8 mouse cellular contexts compared by ENCODE assay signal in genomic region chr13:31618416-31618815, GRCm38 (mm10). TPM values are rescaled to one million over a fixed set of nuclear protein-coding genes. Genes with fewer than 3 reads are reported as not detected.
DNase-seq lines count a peak whose midpoint lies in the region; ATAC-seq and TF ChIP-seq lines count a peak whose summit lies in the region.

No protein-coding gene starts in this region.

- peak; percentile 81 for ATAC-seq in forebrain, postnatal 0 days
- peak; percentile 80 for ATAC-seq in hindbrain, postnatal 0 days
- peak; percentile 64; the same call in 1 of the 2 replicates for ATAC-seq in stomach, embryonic 15.5 days (ENCODE audit: insufficient read depth, low FRiP score, low read depth)

- no peak overlapping the region for H3K9ac ChIP-seq in forebrain, postnatal 0 days
- H3K9ac ChIP-seq in hindbrain, postnatal 0 days (replicated peaks; ENCODE audit: low read length) = no peak overlapping the region
- peak overlapping the region; percentile 12; the same call in 1 of the 2 replicates for H3K9ac ChIP-seq in stomach, embryonic 15.5 days

- TF ChIP-seq CTCF in brain, embryonic 14.5 days (IDR thresholded peaks at IDR 0.05; ENCODE audit: borderline replicate concordance, extremely low read depth, insufficient read depth, insufficient read length) = peak; percentile 89
- peak; percentile 92 for TF ChIP-seq CTCF in forebrain, postnatal 0 days (IDR thresholded peaks at IDR 0.05; ENCODE audit: low read depth)
- TF ChIP-seq CTCF in hindbrain, postnatal 0 days (IDR thresholded peaks at IDR 0.05; ENCODE audit: low read depth) = peak; percentile 93

- H3K4me3 ChIP-seq in forebrain, postnatal 0 days (ENCODE audit: low read depth, low read length) = peak overlapping the region; percentile 25
- peak overlapping the region; percentile 35 for H3K4me3 ChIP-seq in hindbrain, postnatal 0 days (ENCODE audit: low read length)
- peak overlapping the region; percentile 18 for H3K4me3 ChIP-seq in limb, embryonic 10.5 days
- peak overlapping the region; percentile 45 for H3K4me3 ChIP-seq in stomach, embryonic 15.5 days (replicated peaks)

- H3K4me2 ChIP-seq in forebrain, postnatal 0 days (ENCODE audit: low read depth) = peak overlapping the region; percentile 54
- H3K4me2 ChIP-seq in hindbrain, postnatal 0 days (ENCODE audit: low read depth, low read length) = peak overlapping the region; percentile 58
- peak overlapping the region; percentile 84 for H3K4me2 ChIP-seq in stomach, embryonic 15.5 days

- under 1% methylated on average over 14 of the region's 14 CpGs for WGBS in forebrain, postnatal 0 days
- 0% methylated on average over 14 of the region's 14 CpGs for WGBS in hindbrain, postnatal 0 days
- WGBS in limb, embryonic 10.5 days = 0% methylated on average over 14 of the region's 14 CpGs
- 1% methylated on average over 14 of the region's 14 CpGs for WGBS in stomach, embryonic 15.5 days

- DNase-seq in cerebellum, adult 11 months = peak; percentile 16
- DNase-seq in cerebellum, adult 11-12 months = no peak
- peak; percentile 82 for DNase-seq in brain, embryonic 14.5 days (ENCODE audit: low read depth)
- peak; percentile 86 for DNase-seq in forebrain, postnatal 0 days
- peak; percentile 82 for DNase-seq in hindbrain, postnatal 0 days (ENCODE audit: low spot score)
- DNase-seq in limb, embryonic 10.5 days (ENCODE audit: low spot score) = peak; percentile 86
- peak; percentile 78 for DNase-seq in mesoderm, embryonic 11.5 days (ENCODE audit: low read depth, low spot score)

- H3K27ac ChIP-seq in forebrain, postnatal 0 days (ENCODE audit: low read depth, low read length) = no peak overlapping the region
- no peak overlapping the region for H3K27ac ChIP-seq in hindbrain, postnatal 0 days
- H3K27ac ChIP-seq in limb, embryonic 10.5 days = no peak overlapping the region
- peak overlapping the region; percentile 61; the same call in 1 of the 2 replicates for H3K27ac ChIP-seq in stomach, embryonic 15.5 days

- no peaks in the 10 kb centered on the region for H3K4me1 ChIP-seq in forebrain, postnatal 0 days (ENCODE audit: insufficient read depth)
- no peaks in the 10 kb centered on the region for H3K4me1 ChIP-seq in hindbrain, postnatal 0 days (ENCODE audit: insufficient read depth, low read length)
- peaks cover 23% of the 10 kb centered on the region for H3K4me1 ChIP-seq in limb, embryonic 10.5 days
- peaks cover 22% of the 10 kb centered on the region for H3K4me1 ChIP-seq in stomach, embryonic 15.5 days

- H3K9me3 ChIP-seq in forebrain, postnatal 0 days (ENCODE audit: low read length) = no peaks in the 10 kb centered on the region
- H3K9me3 ChIP-seq in hindbrain, postnatal 0 days (ENCODE audit: low read length) = no peaks in the 10 kb centered on the region
- no peaks in the 10 kb centered on the region for H3K9me3 ChIP-seq in limb, embryonic 10.5 days (replicated peaks)
- no peaks in the 10 kb centered on the region for H3K9me3 ChIP-seq in stomach, embryonic 15.5 days

- TF ChIP-seq POLR2A in brain, embryonic 14.5 days (IDR thresholded peaks at IDR 0.05; ENCODE audit: borderline replicate concordance, extremely low read depth, insufficient read depth, insufficient read length, poor library complexity, severe bottlenecking) = no peak

- peaks cover 95% of the 10 kb centered on the region for H3K27me3 ChIP-seq in forebrain, postnatal 0 days (ENCODE audit: insufficient read depth, low read length)
- H3K27me3 ChIP-seq in hindbrain, postnatal 0 days (ENCODE audit: insufficient read depth, low read length) = peaks cover 98% of the 10 kb centered on the region
- H3K27me3 ChIP-seq in limb, embryonic 10.5 days (ENCODE audit: low read depth, poor library complexity, severe bottlenecking) = peaks cover 100% of the 10 kb centered on the region
- peaks cover 78% of the 10 kb centered on the region for H3K27me3 ChIP-seq in stomach, embryonic 15.5 days (replicated peaks)

- no peaks in the 10 kb centered on the region for H3K36me3 ChIP-seq in forebrain, postnatal 0 days (ENCODE audit: insufficient read depth)
- H3K36me3 ChIP-seq in hindbrain, postnatal 0 days (ENCODE audit: insufficient read depth, low read length) = no peaks in the 10 kb centered on the region
- no peaks in the 10 kb centered on the region for H3K36me3 ChIP-seq in limb, embryonic 10.5 days
- H3K36me3 ChIP-seq in stomach, embryonic 15.5 days = no peaks in the 10 kb centered on the region

RNA-seq across cellular contexts. Expression of gene Foxf2, which starts 7.2 kb away (rescaled TPM):
- 10.9 and 12.5 TPM in 2 replicates for polyA plus RNA-seq in brain, embryonic 14.5 days (2012; rRNA removed)
- 4.6 and 7.8 TPM in 2 replicates for total RNA-seq in forebrain, postnatal 0 days (2014; rRNA removed)
- polyA plus RNA-seq in forebrain, postnatal 0 days (2015; fragmentation: Nextera tagmentation; extraction: Ambion mirVana) = 4.1 and 5.7 TPM in 2 replicates
- 6.0 and 12.8 TPM in 2 replicates for total RNA-seq in hindbrain, postnatal 0 days (2014; rRNA removed)
- 4.4 and 5.5 TPM in 2 replicates for polyA plus RNA-seq in hindbrain, postnatal 0 days (2015; fragmentation: Nextera tagmentation; extraction: Ambion mirVana)
- polyA plus RNA-seq in limb, embryonic 10.5 days (2016; fragmentation: Nextera tagmentation; extraction: Ambion mirVana) = 0.44 and 0.75 TPM in 2 replicates
- 17.5 and 19.0 TPM in 2 replicates for polyA plus RNA-seq in stomach, embryonic 15.5 days (2015; fragmentation: Nextera tagmentation; extraction: Ambion mirVana)

RNA-seq across cellular contexts. Expression of gene A530084C06Rik, which starts 59.3 kb away (rescaled TPM):
- 0.46 and 0.68 TPM in 2 replicates for polyA plus RNA-seq in brain, embryonic 14.5 days (2012; rRNA removed)
- 0.69 and 2.8 TPM in 2 replicates for total RNA-seq in forebrain, postnatal 0 days (2014; rRNA removed)
- polyA plus RNA-seq in forebrain, postnatal 0 days (2015; fragmentation: Nextera tagmentation; extraction: Ambion mirVana) = not detected in 2 replicates
- 1.1 and 1.3 TPM in 2 replicates for total RNA-seq in hindbrain, postnatal 0 days (2014; rRNA removed)
- not detected in 2 replicates for polyA plus RNA-seq in hindbrain, postnatal 0 days (2015; fragmentation: Nextera tagmentation; extraction: Ambion mirVana)
- polyA plus RNA-seq in limb, embryonic 10.5 days (2016; fragmentation: Nextera tagmentation; extraction: Ambion mirVana) = not detected in 2 replicates
- not detected in 2 replicates for polyA plus RNA-seq in stomach, embryonic 15.5 days (2015; fragmentation: Nextera tagmentation; extraction: Ambion mirVana)
